Mouse (Mus musculus): ENCODE measurements around the gene Anapc7. TPM values are rescaled to one million over a fixed set of nuclear protein-coding genes. Genes with fewer than 3 reads are reported as not detected.

The Anapc7 gene
- polyA plus RNA-seq, 1 experiment from 2014 or later: 28.3 TPM

GRCm38 (mm10) chr5:122460656-122461055, 39.2 kb downstream of the Anapc7 start:
- Histone ChIP-seq H3K4me1 (replicated peaks; ENCODE audit: control insufficient read depth, insufficient read depth, low read length) (no peaks in the 10 kb centered on the region), H3K27me3 (ENCODE audit: control insufficient read depth, insufficient read depth, low read length) (no peaks in the 10 kb centered on the region), H3K9me3 (ENCODE audit: control insufficient read depth, low read length) (no peaks in the 10 kb centered on the region), H3K4me2 (ENCODE audit: low read depth, low read length, severe bottlenecking) (no peak overlapping the region), H3K4me3 (ENCODE audit: low read depth, low read length) (no peak overlapping the region), H3K9ac (ENCODE audit: low read length) (no peak overlapping the region), H3K27ac (ENCODE audit: low read depth, low read length) (no peak overlapping the region), H3K36me3 (ENCODE audit: control insufficient read depth, insufficient read depth, low read length) (peaks cover 39% of the 10 kb centered on the region)
- DNase-seq (ENCODE audit: low spot score) (no peak), ATAC-seq (replicated peaks; ENCODE audit: low FRiP score) (no peak)
- WGBS: 89% methylated on average over 11 of the region's 11 CpGs

- ATAC-seq (replicated peaks; ENCODE audit: low FRiP score): no peak
- no peak overlapping the region for H3K9ac ChIP-seq (ENCODE audit: low read length)
- H3K27ac ChIP-seq (ENCODE audit: low read depth, low read length): no peak overlapping the region
- H3K9me3 ChIP-seq (ENCODE audit: control insufficient read depth, low read length): no peaks in the 10 kb centered on the region
- H3K4me3 ChIP-seq (ENCODE audit: low read depth, low read length): no peak overlapping the region
- WGBS: 95% methylated on average over 9 of the region's 9 CpGs
- H3K4me1 ChIP-seq (replicated peaks; ENCODE audit: control insufficient read depth, insufficient read depth, low read length): no peaks in the 10 kb centered on the region
- no peak for DNase-seq (ENCODE audit: low spot score)
- H3K4me2 ChIP-seq (ENCODE audit: low read depth, low read length, severe bottlenecking): no peak overlapping the region
- peaks cover 45% of the 10 kb centered on the region for H3K36me3 ChIP-seq (ENCODE audit: control insufficient read depth, insufficient read depth, low read length)
- H3K27me3 ChIP-seq (ENCODE audit: control insufficient read depth, insufficient read depth, low read length): no peaks in the 10 kb centered on the region
Observed at GRCm38 (mm10) chr5:122461431-122461830, 39.9 kb downstream of the Anapc7 start.

DNA sequence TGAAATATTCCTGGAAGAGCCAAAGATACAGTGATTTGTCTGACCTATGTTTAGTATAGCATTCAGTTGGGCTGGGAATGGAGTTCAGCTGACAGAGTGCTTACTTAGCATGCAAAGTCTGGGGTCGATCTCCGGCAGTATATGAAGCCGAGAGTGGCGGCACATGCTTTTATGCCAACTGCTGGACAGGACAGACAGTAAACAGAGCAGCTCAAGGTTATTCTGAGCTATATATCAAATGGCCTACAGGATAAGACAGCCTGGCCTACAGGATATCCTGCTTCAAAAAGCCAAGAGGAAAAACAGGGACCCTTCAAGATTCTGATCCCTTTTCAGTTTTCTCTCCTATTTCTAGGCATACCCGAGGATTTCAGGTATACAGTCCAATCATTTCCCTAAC, 50.2 kb downstream of the Anapc7 start:
- DNase-seq (ENCODE audit: low spot score): no peak

DNA sequence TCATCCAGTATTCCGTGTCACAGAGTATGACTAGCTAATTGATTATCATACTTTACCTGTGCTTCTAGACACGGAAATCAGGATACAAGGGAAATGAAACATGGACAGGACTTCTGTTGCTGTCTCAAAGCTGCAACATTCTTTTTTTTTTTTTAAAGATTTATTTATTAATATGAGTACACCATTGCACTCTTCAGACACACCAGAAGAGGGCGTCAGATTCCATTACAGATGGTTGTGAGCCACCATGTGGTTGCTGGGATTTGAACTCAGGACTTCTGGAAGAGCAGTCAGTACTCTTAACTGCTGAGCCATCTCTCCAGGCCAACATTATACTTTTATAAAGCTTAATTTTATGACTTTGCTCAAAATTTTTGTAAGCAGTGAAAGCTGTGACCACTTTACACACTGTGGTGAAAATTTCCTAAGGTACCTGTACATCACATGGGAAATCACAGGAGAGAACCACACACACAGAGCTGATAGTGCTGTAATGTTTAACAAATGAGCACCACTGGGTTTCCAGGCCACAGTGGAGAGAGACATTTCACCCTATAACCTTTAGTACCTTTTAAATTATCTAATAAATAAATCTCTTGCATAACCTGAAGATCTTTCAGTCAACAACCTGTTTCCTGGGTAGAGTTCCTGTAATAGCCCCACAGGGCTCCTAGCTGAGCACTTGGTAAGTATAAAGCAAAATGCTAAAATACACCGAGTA, 53.3 kb downstream of the Anapc7 start:
- DNase-seq (ENCODE audit: low spot score): no peak
- Histone ChIP-seq H3K9me3 (ENCODE audit: control insufficient read depth, low read length) (no peaks in the 10 kb centered on the region), H3K27ac (ENCODE audit: low read depth, low read length) (no peak overlapping the region), H3K4me3 (ENCODE audit: low read depth, low read length) (no peak overlapping the region), H3K4me2 (ENCODE audit: low read depth, low read length, severe bottlenecking) (no peak overlapping the region), H3K27me3 (ENCODE audit: control insufficient read depth, insufficient read depth, low read length) (no peaks in the 10 kb centered on the region), H3K9ac (ENCODE audit: low read length) (no peak overlapping the region), H3K4me1 (replicated peaks; ENCODE audit: control insufficient read depth, insufficient read depth, low read length) (no peaks in the 10 kb centered on the region), H3K36me3 (ENCODE audit: control insufficient read depth, insufficient read depth, low read length) (peaks cover 4% of the 10 kb centered on the region; the same call in 1 of the 2 replicates)
- 86% methylated on average over 4 of the region's 4 CpGs for WGBS
- no peak for ATAC-seq (replicated peaks; ENCODE audit: low FRiP score)

More for the DNA sequence above, 50.2 kb downstream of the Anapc7 start:
- ATAC-seq (replicated peaks; ENCODE audit: low FRiP score): no peak
- Histone ChIP-seq H3K27ac (ENCODE audit: low read depth, low read length) (no peak overlapping the region), H3K9me3 (ENCODE audit: control insufficient read depth, low read length) (no peaks in the 10 kb centered on the region), H3K27me3 (ENCODE audit: control insufficient read depth, insufficient read depth, low read length) (no peaks in the 10 kb centered on the region), H3K4me3 (ENCODE audit: low read depth, low read length) (no peak overlapping the region), H3K4me1 (replicated peaks; ENCODE audit: control insufficient read depth, insufficient read depth, low read length) (no peaks in the 10 kb centered on the region), H3K4me2 (ENCODE audit: low read depth, low read length, severe bottlenecking) (no peak overlapping the region), H3K36me3 (ENCODE audit: control insufficient read depth, insufficient read depth, low read length) (peaks cover 16% of the 10 kb centered on the region; the same call in 1 of the 2 replicates), H3K9ac (ENCODE audit: low read length) (no peak overlapping the region)
- WGBS: 94% methylated on average over 5 of the region's 5 CpGs

- DNase-seq (ENCODE audit: low spot score) (no peak), ATAC-seq (replicated peaks; ENCODE audit: low FRiP score) (no peak)
- H3K36me3 ChIP-seq (ENCODE audit: control insufficient read depth, insufficient read depth, low read length): peaks cover 3% of the 10 kb centered on the region; the same call in 1 of the 2 replicates
- no peaks in the 10 kb centered on the region for H3K4me1 ChIP-seq (replicated peaks; ENCODE audit: control insufficient read depth, insufficient read depth, low read length)
- no peak overlapping the region for H3K4me2 ChIP-seq (ENCODE audit: low read depth, low read length, severe bottlenecking)
- H3K27ac ChIP-seq (ENCODE audit: low read depth, low read length): no peak overlapping the region
- H3K9me3 ChIP-seq (ENCODE audit: control insufficient read depth, low read length): no peaks in the 10 kb centered on the region
- 88% methylated on average over 3 of the region's 3 CpGs for WGBS
- no peak overlapping the region for H3K9ac ChIP-seq (ENCODE audit: low read length)
- H3K27me3 ChIP-seq (ENCODE audit: control insufficient read depth, insufficient read depth, low read length): no peaks in the 10 kb centered on the region
- no peak overlapping the region for H3K4me3 ChIP-seq (ENCODE audit: low read depth, low read length)
Observed at GRCm38 (mm10) chr5:122476078-122476477, 54.6 kb downstream of the Anapc7 start.

GRCm38 (mm10) chr5:122477492-122477891, 56.0 kb downstream of the Anapc7 start:
- no peak overlapping the region for H3K27ac ChIP-seq (ENCODE audit: low read depth, low read length)
- no peak overlapping the region for H3K4me2 ChIP-seq (ENCODE audit: low read depth, low read length, severe bottlenecking)
- WGBS: 92% methylated on average over 3 of the region's 3 CpGs
- ATAC-seq (replicated peaks; ENCODE audit: low FRiP score) (no peak), DNase-seq (ENCODE audit: low spot score) (no peak)
- peaks cover 2% of the 10 kb centered on the region; the same call in 1 of the 2 replicates for H3K36me3 ChIP-seq (ENCODE audit: control insufficient read depth, insufficient read depth, low read length)
- H3K9ac ChIP-seq (ENCODE audit: low read length): no peak overlapping the region
- no peaks in the 10 kb centered on the region for H3K9me3 ChIP-seq (ENCODE audit: control insufficient read depth, low read length)
- no peaks in the 10 kb centered on the region for H3K27me3 ChIP-seq (ENCODE audit: control insufficient read depth, insufficient read depth, low read length)
- no peak overlapping the region for H3K4me3 ChIP-seq (ENCODE audit: low read depth, low read length)
- no peaks in the 10 kb centered on the region for H3K4me1 ChIP-seq (replicated peaks; ENCODE audit: control insufficient read depth, insufficient read depth, low read length)

DNA sequence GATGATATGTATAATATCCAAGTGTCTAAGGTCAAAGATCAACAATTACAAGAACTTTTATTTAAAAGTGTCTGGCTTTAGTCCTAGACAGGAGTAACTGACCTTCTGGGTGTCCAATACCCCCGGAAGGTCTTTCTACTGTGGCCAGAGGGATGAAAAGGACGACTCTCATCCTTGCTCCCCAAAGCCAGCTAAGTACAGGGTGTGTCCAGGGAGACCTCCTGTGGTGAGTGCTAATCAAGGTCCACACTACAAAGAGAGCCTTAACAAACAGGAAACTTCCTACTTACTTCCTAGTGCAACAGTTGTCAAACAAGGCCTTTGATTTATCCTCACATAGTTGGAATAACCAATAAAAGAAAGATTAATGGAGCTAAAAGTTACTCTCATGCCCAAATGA, 57.6 kb downstream of the Anapc7 start:
- H3K9me3 ChIP-seq (ENCODE audit: control insufficient read depth, low read length): no peaks in the 10 kb centered on the region
- no peaks in the 10 kb centered on the region for H3K27me3 ChIP-seq (ENCODE audit: control insufficient read depth, insufficient read depth, low read length)
- no peak for DNase-seq (ENCODE audit: low spot score)
- WGBS: 52% methylated on average over 2 of the region's 2 CpGs
- ATAC-seq (replicated peaks; ENCODE audit: low FRiP score): no peak
- peaks cover 2% of the 10 kb centered on the region; the same call in 1 of the 2 replicates for H3K36me3 ChIP-seq (ENCODE audit: control insufficient read depth, insufficient read depth, low read length)
- H3K4me1 ChIP-seq (replicated peaks; ENCODE audit: control insufficient read depth, insufficient read depth, low read length): no peaks in the 10 kb centered on the region
- H3K4me3 ChIP-seq (ENCODE audit: low read depth, low read length): no peak overlapping the region
- no peak overlapping the region for H3K27ac ChIP-seq (ENCODE audit: low read depth, low read length)
- no peak overlapping the region for H3K4me2 ChIP-seq (ENCODE audit: low read depth, low read length, severe bottlenecking)
- H3K9ac ChIP-seq (ENCODE audit: low read length): no peak overlapping the region

DNA sequence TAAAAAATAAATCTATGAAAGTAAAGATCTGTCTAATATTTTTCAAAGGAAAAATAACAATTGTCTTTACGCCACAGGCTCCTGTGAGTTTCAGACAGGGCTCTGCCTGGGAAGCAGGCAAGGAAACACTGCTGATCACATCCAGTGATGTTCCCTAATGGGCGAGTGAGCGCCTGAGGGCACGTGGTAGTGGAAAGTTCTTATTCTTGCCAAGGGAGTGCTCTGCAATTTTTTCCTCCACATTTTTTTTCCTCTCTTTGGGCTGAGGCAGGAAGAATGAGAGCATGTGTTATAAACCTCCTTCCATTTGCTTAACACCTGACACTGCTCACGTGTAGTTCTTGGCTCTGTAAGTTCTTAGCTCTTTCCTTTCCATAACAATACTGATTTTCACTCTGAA, 60.4 kb downstream of the Anapc7 start:
- whole genome bisulfite sequencing: 88% methylated on average over 5 of the region's 5 CpGs
- H3K9ac ChIP-seq (ENCODE audit: low read length): no peak overlapping the region
- H3K27me3 ChIP-seq (ENCODE audit: control insufficient read depth, insufficient read depth, low read length): no peaks in the 10 kb centered on the region
- H3K4me2 ChIP-seq (ENCODE audit: low read depth, low read length, severe bottlenecking): no peak overlapping the region
- peaks cover 2% of the 10 kb centered on the region for H3K36me3 ChIP-seq (ENCODE audit: control insufficient read depth, insufficient read depth, low read length)
- H3K9me3 ChIP-seq (ENCODE audit: control insufficient read depth, low read length): no peaks in the 10 kb centered on the region
- no peak for DNase-seq (ENCODE audit: low spot score)
- no peak for ATAC-seq (replicated peaks; ENCODE audit: low FRiP score)
- no peak overlapping the region for H3K27ac ChIP-seq (ENCODE audit: low read depth, low read length)
- H3K4me1 ChIP-seq (replicated peaks; ENCODE audit: control insufficient read depth, insufficient read depth, low read length): no peaks in the 10 kb centered on the region
- no peak overlapping the region for H3K4me3 ChIP-seq (ENCODE audit: low read depth, low read length)

All from forebrain, embryonic 11.5 days (tissue).